Mouse (Mus musculus): Measurements from ENCODE around the gene Mlkl. TPM values are rescaled to one million over a fixed set of nuclear protein-coding genes. Genes with fewer than 3 reads are reported as not detected.

The Mlkl gene
- polyA plus RNA-seq, 1 experiment from 2014 or later: 39.9 TPM

Other genes starting within 250 kb of the Mlkl start
- gene Clec18a, start 245.8 kb downstream of the Mlkl start, polyA plus RNA-seq (2018): not detected in 3 replicates
- gene Pdpr, start 243.5 kb downstream of the Mlkl start, polyA plus RNA-seq (2018): 4.9 to 9.3 TPM (median 8.4 TPM) in 3 replicates
- gene Glg1, start 79.0 kb downstream of the Mlkl start, polyA plus RNA-seq (2018): 64.0 to 109 TPM (median 66.5 TPM) in 3 replicates
- gene Rfwd3, start 38.0 kb downstream of the Mlkl start, polyA plus RNA-seq (2018): 18.6 to 30.0 TPM (median 23.4 TPM) in 3 replicates
- not detected in 3 replicates for gene Fa2h, start 55.6 kb upstream of the Mlkl start, polyA plus RNA-seq (2018)
- 4.6 to 5.8 TPM (median 5.3 TPM) in 3 replicates for gene Wdr59, start 183.9 kb upstream of the Mlkl start, polyA plus RNA-seq (2018)
- 22.5 to 63.8 TPM (median 46.7 TPM) in 3 replicates for gene Znrf1, start 197.9 kb upstream of the Mlkl start, polyA plus RNA-seq (2018)

All from macrophage (primary cell).